Mouse (Mus musculus): ENCODE data around the gene Wipf2. TPM values are rescaled to one million over a fixed set of nuclear protein-coding genes. Genes with fewer than 3 reads are reported as not detected.

Gene Wipf2
- polyA plus RNA-seq, 1 experiment from 2014 or later = 7.1 TPM

GRCm38 (mm10) chr11:98941826-98942550 is 78.5 kb downstream of the Wipf2 start:
- Histone ChIP-seq H3K4me2 (replicated peaks; ENCODE audit: low read depth, low read length) (peak overlapping the region; percentile 96), H3K27me3 (ENCODE audit: control insufficient read depth, insufficient read depth, low read length) (no peaks in the 10 kb centered on the region), H3K9ac (replicated peaks; ENCODE audit: low read depth, low read length) (peak overlapping the region; percentile 25), H3K36me3 (ENCODE audit: control insufficient read depth, insufficient read depth, low read length) (no peaks in the 10 kb centered on the region), H3K27ac (ENCODE audit: low read length) (peak overlapping the region; percentile 96), H3K4me3 (ENCODE audit: low read depth, low read length) (peak overlapping the region; percentile 87), H3K9me3 (ENCODE audit: control insufficient read depth, low read depth, low read length) (no peaks in the 10 kb centered on the region), H3K4me1 (ENCODE audit: control insufficient read depth, insufficient read depth, low read length) (peaks cover 82% of the 10 kb centered on the region)
- peak; percentile 19 for ATAC-seq (ENCODE audit: insufficient number of reproducible peaks, insufficient read depth, low FRiP score, low read depth)
- WGBS = 4% methylated on average over 15 of the region's 15 CpGs

GRCm38 (mm10) chr11:98942555-98942922 is 79.1 kb downstream of the Wipf2 start:
- peak overlapping the region; percentile 96 for H3K4me2 ChIP-seq (replicated peaks; ENCODE audit: low read depth, low read length)
- H3K4me1 ChIP-seq (ENCODE audit: control insufficient read depth, insufficient read depth, low read length) = peaks cover 86% of the 10 kb centered on the region
- no peak for ATAC-seq (ENCODE audit: insufficient number of reproducible peaks, insufficient read depth, low FRiP score, low read depth)
- 24% methylated on average over 3 of the region's 3 CpGs for WGBS
- H3K27me3 ChIP-seq (ENCODE audit: control insufficient read depth, insufficient read depth, low read length) = no peaks in the 10 kb centered on the region
- peak overlapping the region; percentile 96 for H3K27ac ChIP-seq (ENCODE audit: low read length)
- H3K4me3 ChIP-seq (ENCODE audit: low read depth, low read length) = peak overlapping the region; percentile 87; the same call in 1 of the 2 replicates
- H3K36me3 ChIP-seq (ENCODE audit: control insufficient read depth, insufficient read depth, low read length) = no peaks in the 10 kb centered on the region
- no peaks in the 10 kb centered on the region for H3K9me3 ChIP-seq (ENCODE audit: control insufficient read depth, low read depth, low read length)
- no peak overlapping the region for H3K9ac ChIP-seq (replicated peaks; ENCODE audit: low read depth, low read length)

- Histone ChIP-seq H3K4me1 (ENCODE audit: control insufficient read depth, insufficient read depth, low read length) (peaks cover 90% of the 10 kb centered on the region), H3K27ac (ENCODE audit: low read length) (peak overlapping the region; percentile 96)
- no peak for ATAC-seq (ENCODE audit: insufficient number of reproducible peaks, insufficient read depth, low FRiP score, low read depth)
These were observed 79.6 kb downstream of the Wipf2 start for GRCm38 (mm10) chr11:98942923-98943641.

GRCm38 (mm10) chr11:98943741-98944461 is 80.5 kb downstream of the Wipf2 start:
- peak overlapping the region; percentile 20 for H3K4me2 ChIP-seq (replicated peaks; ENCODE audit: low read depth, low read length)
- peaks cover 87% of the 10 kb centered on the region for H3K4me1 ChIP-seq (ENCODE audit: control insufficient read depth, insufficient read depth, low read length)
- H3K9me3 ChIP-seq (ENCODE audit: control insufficient read depth, low read depth, low read length) = no peaks in the 10 kb centered on the region
- WGBS = 25% methylated on average over 14 of the region's 14 CpGs
- no peaks in the 10 kb centered on the region for H3K36me3 ChIP-seq (ENCODE audit: control insufficient read depth, insufficient read depth, low read length)
- H3K27ac ChIP-seq (ENCODE audit: low read length) = peak overlapping the region; percentile 96; the same call in 1 of the 2 replicates
- no peak overlapping the region for H3K4me3 ChIP-seq (ENCODE audit: low read depth, low read length)
- no peaks in the 10 kb centered on the region for H3K27me3 ChIP-seq (ENCODE audit: control insufficient read depth, insufficient read depth, low read length)
- no peak overlapping the region for H3K9ac ChIP-seq (replicated peaks; ENCODE audit: low read depth, low read length)
- ATAC-seq (ENCODE audit: insufficient number of reproducible peaks, insufficient read depth, low FRiP score, low read depth) = no peak

More at GRCm38 (mm10) chr11:98942923-98943641, 79.6 kb downstream of the Wipf2 start:
- no peak overlapping the region for H3K4me3 ChIP-seq (ENCODE audit: low read depth, low read length)
- 52% methylated on average over 8 of the region's 8 CpGs for WGBS
- H3K4me2 ChIP-seq (replicated peaks; ENCODE audit: low read depth, low read length) = peak overlapping the region; percentile 96; the same call in 1 of the 2 replicates
- H3K9ac ChIP-seq (replicated peaks; ENCODE audit: low read depth, low read length) = no peak overlapping the region
- H3K27me3 ChIP-seq (ENCODE audit: control insufficient read depth, insufficient read depth, low read length) = no peaks in the 10 kb centered on the region
- no peaks in the 10 kb centered on the region for H3K9me3 ChIP-seq (ENCODE audit: control insufficient read depth, low read depth, low read length)
- no peaks in the 10 kb centered on the region for H3K36me3 ChIP-seq (ENCODE audit: control insufficient read depth, insufficient read depth, low read length)

- no peaks in the 10 kb centered on the region for H3K27me3 ChIP-seq (ENCODE audit: control insufficient read depth, insufficient read depth, low read length)
- H3K9me3 ChIP-seq (ENCODE audit: control insufficient read depth, low read depth, low read length) = no peaks in the 10 kb centered on the region
- H3K4me2 ChIP-seq (replicated peaks; ENCODE audit: low read depth, low read length) = peak overlapping the region; percentile 19; the same call in 1 of the 2 replicates
- H3K27ac ChIP-seq (ENCODE audit: low read length) = peak overlapping the region; percentile 96
- H3K36me3 ChIP-seq (ENCODE audit: control insufficient read depth, insufficient read depth, low read length) = peaks cover 1% of the 10 kb centered on the region
- WGBS = 24% methylated on average over 11 of the region's 11 CpGs
- no peak for ATAC-seq (ENCODE audit: insufficient number of reproducible peaks, insufficient read depth, low FRiP score, low read depth)
- H3K4me1 ChIP-seq (ENCODE audit: control insufficient read depth, insufficient read depth, low read length) = peaks cover 85% of the 10 kb centered on the region
- H3K9ac ChIP-seq (replicated peaks; ENCODE audit: low read depth, low read length) = no peak overlapping the region; the same call in 1 of the 2 replicates
- peak overlapping the region; percentile 8; the same call in 1 of the 2 replicates for H3K4me3 ChIP-seq (ENCODE audit: low read depth, low read length)
These were observed 81.6 kb downstream of the Wipf2 start for GRCm38 (mm10) chr11:98944897-98945604.

- H3K27me3 ChIP-seq (ENCODE audit: control insufficient read depth, insufficient read depth, low read length) = no peaks in the 10 kb centered on the region
- H3K4me1 ChIP-seq (ENCODE audit: control insufficient read depth, insufficient read depth, low read length) = peaks cover 85% of the 10 kb centered on the region
- H3K4me2 ChIP-seq (replicated peaks; ENCODE audit: low read depth, low read length) = no peak overlapping the region
- H3K9me3 ChIP-seq (ENCODE audit: control insufficient read depth, low read depth, low read length) = no peaks in the 10 kb centered on the region
- H3K36me3 ChIP-seq (ENCODE audit: control insufficient read depth, insufficient read depth, low read length) = peaks cover 7% of the 10 kb centered on the region
- peak overlapping the region; percentile 8; the same call in 1 of the 2 replicates for H3K4me3 ChIP-seq (ENCODE audit: low read depth, low read length)
- H3K27ac ChIP-seq (ENCODE audit: low read length) = peak overlapping the region; percentile 40; the same call in 1 of the 2 replicates
- H3K9ac ChIP-seq (replicated peaks; ENCODE audit: low read depth, low read length) = no peak overlapping the region
- no peak for ATAC-seq (ENCODE audit: insufficient number of reproducible peaks, insufficient read depth, low FRiP score, low read depth)
- 53% methylated on average over 3 of the region's 3 CpGs for WGBS
These were observed 82.2 kb downstream of the Wipf2 start for GRCm38 (mm10) chr11:98945605-98945977.

GRCm38 (mm10) chr11:98947969-98948569 is 84.6 kb downstream of the Wipf2 start:
- Histone ChIP-seq H3K4me2 (replicated peaks; ENCODE audit: low read depth, low read length) (no peak overlapping the region), H3K4me1 (ENCODE audit: control insufficient read depth, insufficient read depth, low read length) (peaks cover 78% of the 10 kb centered on the region)

More at GRCm38 (mm10) chr11:98947969-98948569, 84.6 kb downstream of the Wipf2 start:
- WGBS = 51% methylated on average over 18 of the region's 18 CpGs
- H3K27me3 ChIP-seq (ENCODE audit: control insufficient read depth, insufficient read depth, low read length) = no peaks in the 10 kb centered on the region
- no peak for ATAC-seq (ENCODE audit: insufficient number of reproducible peaks, insufficient read depth, low FRiP score, low read depth)
- H3K4me3 ChIP-seq (ENCODE audit: low read depth, low read length) = no peak overlapping the region
- no peaks in the 10 kb centered on the region for H3K9me3 ChIP-seq (ENCODE audit: control insufficient read depth, low read depth, low read length)
- peak overlapping the region; percentile 67; the same call in 1 of the 2 replicates for H3K27ac ChIP-seq (ENCODE audit: low read length)
- H3K9ac ChIP-seq (replicated peaks; ENCODE audit: low read depth, low read length) = 0 out of 2 replicates have a peak overlapping the region, but pooled peaks have one; percentile 6
- H3K36me3 ChIP-seq (ENCODE audit: control insufficient read depth, insufficient read depth, low read length) = peaks cover 8% of the 10 kb centered on the region

All from stomach, embryonic 14.5 days (tissue).